Mouse (Mus musculus): ENCODE data around the gene Rbp1. TPM values are rescaled to one million over a fixed set of nuclear protein-coding genes. Genes with fewer than 3 reads are reported as not detected.
A peak's percentile ranks its signal among the peaks of the same experiment; 100 is the strongest.

Gene Rbp1
- polyA plus RNA-seq, 1 experiment from 2014 or later = 145 TPM

DNA sequence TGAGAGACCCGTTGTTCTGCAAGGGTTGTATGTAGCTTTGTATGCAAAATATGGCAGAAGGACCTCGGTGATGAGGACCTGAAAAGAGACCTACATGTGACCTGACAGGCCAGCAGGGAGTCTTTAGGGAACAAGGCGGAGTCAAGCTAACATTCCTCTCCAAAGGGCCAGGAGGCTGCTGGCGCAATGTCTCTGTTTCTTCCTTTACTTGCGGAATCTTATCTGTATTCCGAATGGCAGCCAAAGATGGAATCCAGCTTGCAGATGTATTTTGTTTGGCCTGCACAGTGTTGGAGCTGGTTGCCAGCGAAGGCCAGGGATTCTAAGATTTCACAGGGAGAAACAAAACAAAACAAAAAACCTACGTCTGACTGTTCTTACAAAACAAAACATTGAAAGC is 6.0 kb downstream of the Rbp1 start:
- no peak for ATAC-seq (ENCODE audit: low read depth)
- peaks cover 85% of the 10 kb centered on the region for H3K4me1 ChIP-seq (replicated peaks)
- peak overlapping the region; percentile 60; the same call in 1 of the 2 replicates for H3K4me3 ChIP-seq
- WGBS = 61% methylated on average over 8 of the region's 8 CpGs
- H3K27me3 ChIP-seq = no peaks in the 10 kb centered on the region
- H3K9me3 ChIP-seq = no peaks in the 10 kb centered on the region
- H3K27ac ChIP-seq (replicated peaks) = peak overlapping the region; percentile 69
- 0 out of 2 replicates have a peak, but pooled peaks cover 3% of the 10 kb centered on the region for H3K36me3 ChIP-seq
- H3K9ac ChIP-seq = peak overlapping the region; percentile 83; the same call in 1 of the 2 replicates
- H3K4me2 ChIP-seq = peak overlapping the region; percentile 78

- H3K4me1 ChIP-seq (replicated peaks) = peaks cover 86% of the 10 kb centered on the region
Observed at GRCm38 (mm10) chr9:98429806-98430205, 7.0 kb downstream of the Rbp1 start.

DNA sequence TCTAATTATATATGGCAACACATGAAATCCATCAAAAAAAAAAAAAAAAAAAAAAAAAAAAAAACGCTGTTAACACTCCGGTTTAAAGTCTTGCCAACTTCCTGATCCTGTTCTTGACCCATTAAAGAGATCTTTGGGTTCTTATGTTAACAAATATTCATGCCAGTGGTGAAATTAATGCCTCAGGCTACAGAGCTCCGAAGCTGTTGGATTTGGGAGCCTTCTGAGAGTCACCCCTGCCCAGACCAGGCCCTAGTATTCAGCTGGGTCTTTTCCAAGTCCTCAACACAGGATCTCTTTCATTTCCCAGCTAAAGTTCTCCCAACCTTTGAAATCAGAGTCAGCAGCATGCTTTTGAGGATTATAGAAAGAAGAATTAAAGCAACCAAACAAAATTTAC is 7.8 kb downstream of the Rbp1 start:
- H3K9ac ChIP-seq = no peak overlapping the region
- H3K9me3 ChIP-seq = no peaks in the 10 kb centered on the region
- 55% methylated on average over 3 of the region's 3 CpGs for WGBS
- no peak overlapping the region; the same call in 1 of the 2 replicates for H3K27ac ChIP-seq (replicated peaks)
- no peak for ATAC-seq (ENCODE audit: low read depth)
- H3K4me1 ChIP-seq (replicated peaks) = peaks cover 81% of the 10 kb centered on the region
- H3K4me3 ChIP-seq = no peak overlapping the region
- H3K4me2 ChIP-seq = no peak overlapping the region
- no peaks in the 10 kb centered on the region for H3K27me3 ChIP-seq
- H3K36me3 ChIP-seq = 0 out of 2 replicates have a peak, but pooled peaks cover 3% of the 10 kb centered on the region

More at GRCm38 (mm10) chr9:98429806-98430205, 7.0 kb downstream of the Rbp1 start:
- WGBS = 4% methylated on average over 7 of the region's 7 CpGs
- 0 out of 2 replicates have a peak, but pooled peaks cover 3% of the 10 kb centered on the region for H3K36me3 ChIP-seq
- H3K4me2 ChIP-seq = peak overlapping the region; percentile 78
- no peaks in the 10 kb centered on the region for H3K27me3 ChIP-seq
- ATAC-seq (ENCODE audit: low read depth) = peak; percentile 38; the same call in 1 of the 2 replicates
- H3K4me3 ChIP-seq = peak overlapping the region; percentile 8; the same call in 1 of the 2 replicates
- H3K9me3 ChIP-seq = no peaks in the 10 kb centered on the region
- peak overlapping the region; percentile 64 for H3K27ac ChIP-seq (replicated peaks)
- peak overlapping the region; percentile 83 for H3K9ac ChIP-seq

DNA sequence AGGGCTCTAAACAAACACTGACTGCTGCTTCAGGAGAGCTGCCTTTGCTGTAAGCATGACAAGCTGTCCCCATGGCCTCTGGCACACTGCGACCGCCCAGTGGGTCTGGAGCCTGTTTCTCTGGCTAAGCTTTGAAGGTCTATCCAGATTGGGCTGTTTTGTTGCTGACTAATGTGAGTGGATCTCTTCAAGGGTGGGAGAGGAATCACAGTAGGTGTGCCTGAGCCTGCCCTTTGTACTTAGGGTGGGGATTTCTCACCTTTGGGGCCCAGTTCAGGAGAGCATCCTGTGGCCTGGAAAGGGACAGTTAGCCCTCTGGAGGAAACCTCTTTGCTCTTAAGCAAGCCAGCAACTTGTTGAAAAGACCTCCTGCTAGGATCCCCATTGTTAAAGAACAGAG is 10.3 kb downstream of the Rbp1 start:
- Histone ChIP-seq H3K27ac (replicated peaks) (no peak overlapping the region), H3K9me3 (no peaks in the 10 kb centered on the region), H3K36me3 (0 out of 2 replicates have a peak, but pooled peaks cover 17% of the 10 kb centered on the region), H3K4me2 (no peak overlapping the region), H3K4me1 (replicated peaks) (peaks cover 67% of the 10 kb centered on the region), H3K27me3 (no peaks in the 10 kb centered on the region), H3K4me3 (no peak overlapping the region), H3K9ac (no peak overlapping the region)
- WGBS = 43% methylated on average over 2 of the region's 2 CpGs
- no peak for ATAC-seq (ENCODE audit: low read depth)

DNA sequence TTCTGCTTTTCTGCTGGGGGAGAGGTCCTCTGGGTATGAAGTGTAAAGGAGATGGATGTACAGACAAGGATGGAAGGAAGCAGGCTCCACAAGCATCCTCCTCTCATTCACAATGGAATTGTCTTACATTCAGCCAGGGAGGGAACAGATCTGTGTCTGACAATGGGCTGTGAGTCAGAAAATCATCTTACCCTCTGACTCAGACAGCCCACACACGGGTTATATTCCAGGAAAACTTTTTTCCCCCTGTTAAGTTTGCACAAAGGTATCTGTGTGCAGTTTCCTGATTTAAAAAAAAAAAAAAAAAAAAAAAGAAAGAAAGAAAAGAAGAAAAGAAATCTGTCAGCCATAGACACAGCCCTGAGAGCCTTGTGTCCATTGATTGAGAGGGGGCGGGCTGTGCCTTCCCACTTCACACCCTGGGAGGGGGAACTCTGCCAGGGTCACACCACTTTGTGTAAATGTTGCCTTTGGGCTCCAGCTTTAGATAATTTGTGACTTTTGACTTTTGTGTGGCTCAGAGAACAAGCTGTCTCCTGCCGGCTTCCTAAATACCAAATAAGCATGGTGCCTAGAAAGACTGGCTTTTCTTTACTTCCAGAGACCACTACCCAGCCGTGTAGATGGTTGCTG is 11.3 kb downstream of the Rbp1 start:
- H3K27ac ChIP-seq (replicated peaks) = 0 out of 2 replicates have a peak overlapping the region, but pooled peaks have one; percentile 28
- no peaks in the 10 kb centered on the region for H3K27me3 ChIP-seq
- ATAC-seq (ENCODE audit: low read depth) = no peak
- H3K9ac ChIP-seq = 0 out of 2 replicates have a peak overlapping the region, but pooled peaks have one; percentile 26
- H3K9me3 ChIP-seq = no peaks in the 10 kb centered on the region
- 0 out of 2 replicates have a peak, but pooled peaks cover 17% of the 10 kb centered on the region for H3K36me3 ChIP-seq
- H3K4me1 ChIP-seq (replicated peaks) = peaks cover 67% of the 10 kb centered on the region
- no peak overlapping the region for H3K4me2 ChIP-seq
- WGBS = 8% methylated on average over 4 of the region's 4 CpGs
- no peak overlapping the region for H3K4me3 ChIP-seq

- Histone ChIP-seq H3K27ac (replicated peaks) (no peak overlapping the region), H3K4me1 (replicated peaks) (peaks cover 43% of the 10 kb centered on the region), H3K9ac (no peak overlapping the region), H3K36me3 (0 out of 2 replicates have a peak, but pooled peaks cover 17% of the 10 kb centered on the region), H3K9me3 (no peaks in the 10 kb centered on the region), H3K4me3 (no peak overlapping the region), H3K27me3 (no peaks in the 10 kb centered on the region), H3K4me2 (no peak overlapping the region)
- 94% methylated on average over 4 of the region's 4 CpGs for WGBS
- no peak for ATAC-seq (ENCODE audit: low read depth)
Observed at GRCm38 (mm10) chr9:98437819-98438218, 15.1 kb downstream of the Rbp1 start.

DNA sequence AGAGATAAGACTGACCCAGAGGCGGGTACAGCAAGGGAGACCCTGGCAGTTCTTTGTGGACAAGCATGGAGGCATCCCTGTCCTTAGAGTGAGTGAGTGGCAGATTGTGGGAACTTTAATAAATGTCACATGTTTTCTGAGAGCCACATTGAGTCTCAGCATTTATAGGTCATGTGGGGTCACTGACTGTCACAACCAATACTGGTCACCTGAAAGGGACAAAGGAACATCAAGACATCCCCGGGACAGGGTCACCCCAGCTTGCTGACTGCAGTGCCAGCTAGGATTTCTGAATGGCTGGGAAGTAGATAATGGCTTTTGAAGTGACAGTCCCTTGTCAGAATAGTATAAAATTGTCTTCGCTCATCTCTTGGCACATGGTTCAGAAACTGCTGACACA is 16.3 kb downstream of the Rbp1 start:
- H3K9ac ChIP-seq = no peak overlapping the region
- H3K4me1 ChIP-seq (replicated peaks) = peaks cover 30% of the 10 kb centered on the region
- ATAC-seq (ENCODE audit: low read depth) = no peak
- no peaks in the 10 kb centered on the region for H3K27me3 ChIP-seq
- H3K27ac ChIP-seq (replicated peaks) = no peak overlapping the region
- 69% methylated on average over 3 of the region's 3 CpGs for WGBS
- H3K4me2 ChIP-seq = no peak overlapping the region
- no peaks in the 10 kb centered on the region for H3K9me3 ChIP-seq
- no peak overlapping the region for H3K4me3 ChIP-seq
- H3K36me3 ChIP-seq = 0 out of 2 replicates have a peak, but pooled peaks cover 18% of the 10 kb centered on the region

DNA sequence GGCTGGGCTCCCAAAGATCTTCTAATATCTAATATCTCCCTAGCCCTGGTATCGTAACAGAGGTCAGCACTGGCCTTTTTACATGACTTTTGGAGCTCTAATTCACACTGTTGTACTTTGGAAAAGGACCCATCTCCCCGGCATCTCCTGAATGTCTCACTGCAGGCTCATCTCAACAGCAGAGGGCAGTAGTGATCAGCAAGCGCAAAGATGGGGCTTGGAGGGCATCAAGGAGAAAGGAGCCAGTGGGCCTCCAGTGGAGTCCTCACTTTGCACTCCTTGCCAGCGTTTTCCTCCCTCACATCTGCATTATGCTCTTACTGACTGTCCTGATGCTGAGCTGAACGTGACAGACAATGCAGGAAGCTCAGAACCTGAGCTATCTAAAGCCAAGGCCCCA is 19.9 kb downstream of the Rbp1 start:
- no peak for ATAC-seq (ENCODE audit: low read depth)
- WGBS = 67% methylated on average over 5 of the region's 5 CpGs

DNA sequence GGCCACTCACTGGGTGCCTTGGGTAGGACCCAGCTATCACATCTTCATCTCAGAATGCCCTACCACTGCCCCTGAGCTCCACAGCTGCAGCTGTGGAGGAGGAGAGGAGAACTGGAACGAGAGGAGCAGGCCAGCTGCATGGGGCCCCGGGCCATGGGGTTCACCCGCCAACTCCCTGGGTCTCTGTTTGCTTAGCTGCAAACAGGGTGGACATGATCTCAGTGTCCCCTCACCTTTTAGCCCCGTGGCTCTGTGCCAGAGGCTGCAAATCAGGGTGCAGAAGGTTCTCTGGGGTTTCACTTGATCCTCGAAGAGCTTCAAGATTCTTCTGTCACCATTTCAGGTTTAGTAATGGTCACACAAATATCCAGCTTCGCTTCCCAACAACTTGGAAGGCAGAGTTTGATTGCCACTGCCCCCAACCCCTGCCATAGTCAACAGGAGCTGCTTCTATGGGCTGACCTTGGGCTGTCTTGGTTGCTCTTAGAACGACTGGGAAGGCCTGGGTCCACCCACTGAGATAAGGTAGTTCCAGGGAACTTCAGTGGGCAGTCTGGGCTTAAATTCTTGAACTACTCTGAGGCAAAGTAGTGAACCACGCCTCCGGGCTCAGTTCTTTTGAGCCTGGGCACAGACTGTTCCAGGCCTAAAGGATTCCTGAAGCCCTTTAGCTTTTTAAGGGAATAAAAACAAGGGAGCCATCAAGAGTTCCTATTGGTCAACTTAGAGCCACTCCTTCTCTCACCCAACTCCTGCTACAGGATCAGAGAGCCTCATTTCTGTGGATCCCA is 22.8 kb downstream of the Rbp1 start:
- 83% methylated on average over 9 of the region's 9 CpGs for WGBS
- Histone ChIP-seq H3K36me3 (peaks cover 37% of the 10 kb centered on the region), H3K4me3 (no peak overlapping the region), H3K9me3 (no peaks in the 10 kb centered on the region), H3K27ac (replicated peaks) (no peak overlapping the region), H3K4me2 (no peak overlapping the region), H3K9ac (no peak overlapping the region), H3K4me1 (replicated peaks) (peaks cover 7% of the 10 kb centered on the region; the same call in 1 of the 2 replicates), H3K27me3 (no peaks in the 10 kb centered on the region)
- ATAC-seq (ENCODE audit: low read depth) = no peak

More for the DNA sequence above, 19.9 kb downstream of the Rbp1 start:
- no peak overlapping the region for H3K4me2 ChIP-seq
- H3K27ac ChIP-seq (replicated peaks) = no peak overlapping the region
- H3K9ac ChIP-seq = no peak overlapping the region
- H3K4me3 ChIP-seq = no peak overlapping the region
- H3K9me3 ChIP-seq = no peaks in the 10 kb centered on the region
- H3K27me3 ChIP-seq = no peaks in the 10 kb centered on the region
- H3K36me3 ChIP-seq = peaks cover 40% of the 10 kb centered on the region
- H3K4me1 ChIP-seq (replicated peaks) = peaks cover 13% of the 10 kb centered on the region

- Histone ChIP-seq H3K9ac (no peak overlapping the region), H3K27ac (replicated peaks) (no peak overlapping the region), H3K4me2 (no peak overlapping the region), H3K4me3 (no peak overlapping the region), H3K36me3 (peaks cover 15% of the 10 kb centered on the region), H3K9me3 (no peaks in the 10 kb centered on the region), H3K27me3 (no peaks in the 10 kb centered on the region), H3K4me1 (replicated peaks) (peaks cover 10% of the 10 kb centered on the region; the same call in 1 of the 2 replicates)
- no peak for ATAC-seq (ENCODE audit: low read depth)
- 57% methylated on average over 1 of the region's 1 CpGs for WGBS
Observed at GRCm38 (mm10) chr9:98450976-98451375, 28.2 kb downstream of the Rbp1 start.

DNA sequence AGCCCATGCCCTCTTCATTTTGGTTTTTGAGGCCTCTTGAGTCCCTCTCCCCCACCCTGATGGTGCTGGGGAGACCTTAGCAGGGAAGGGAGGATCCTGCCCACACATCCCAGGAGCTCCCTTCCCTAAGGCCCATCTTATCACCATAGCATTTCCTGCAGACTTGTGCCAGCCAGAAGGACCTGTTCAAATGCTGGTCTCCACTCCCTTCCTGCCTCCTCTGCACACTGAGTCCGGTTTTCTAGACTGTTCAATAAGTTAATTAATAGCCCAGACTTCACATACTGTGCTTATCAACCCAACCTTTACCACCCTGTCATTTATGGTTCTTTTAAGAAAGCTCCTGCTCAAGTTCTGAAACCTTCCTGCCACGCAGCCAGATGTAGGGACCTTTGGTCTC is 43.9 kb downstream of the Rbp1 start:
- WGBS = 79% methylated on average over 2 of the region's 2 CpGs

DNA sequence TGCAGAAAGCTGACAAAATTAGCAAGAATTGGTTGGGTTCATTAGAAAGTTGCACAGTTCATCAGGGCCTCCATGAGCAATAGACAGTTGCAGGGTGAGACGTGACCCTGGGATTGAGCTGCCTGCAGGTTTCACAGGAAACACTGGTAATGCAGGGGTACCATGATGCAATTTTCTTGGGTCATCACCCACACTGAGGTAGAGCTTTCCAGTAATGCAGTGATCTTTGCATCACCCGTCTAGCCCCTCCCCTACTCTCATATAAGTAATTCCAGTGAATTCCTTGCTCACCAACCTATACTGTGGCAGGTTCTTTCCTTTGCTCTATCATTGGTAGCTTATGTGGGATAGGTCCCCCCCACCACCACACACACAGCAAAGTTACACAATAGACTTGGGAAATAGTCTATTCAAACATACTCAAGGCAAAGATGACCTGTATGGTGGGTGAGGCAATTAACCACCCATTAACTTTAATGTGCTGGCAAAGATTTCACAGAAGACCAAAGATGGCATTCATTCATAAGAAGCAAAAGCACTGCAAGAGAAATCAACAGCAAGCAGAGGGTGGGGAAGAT is 57.5 kb downstream of the Rbp1 start:
- Histone ChIP-seq H3K4me2 (no peak overlapping the region), H3K9ac (no peak overlapping the region), H3K4me3 (no peak overlapping the region), H3K27ac (replicated peaks) (no peak overlapping the region), H3K9me3 (no peaks in the 10 kb centered on the region), H3K36me3 (no peaks in the 10 kb centered on the region), H3K27me3 (no peaks in the 10 kb centered on the region), H3K4me1 (replicated peaks) (no peaks in the 10 kb centered on the region)
- 87% methylated on average over 2 of the region's 2 CpGs for WGBS
- no peak for ATAC-seq (ENCODE audit: low read depth)

More for the DNA sequence above, 43.9 kb downstream of the Rbp1 start:
- Histone ChIP-seq H3K27ac (replicated peaks) (no peak overlapping the region), H3K9me3 (no peaks in the 10 kb centered on the region), H3K27me3 (no peaks in the 10 kb centered on the region), H3K9ac (no peak overlapping the region), H3K4me2 (no peak overlapping the region), H3K4me3 (no peak overlapping the region), H3K4me1 (replicated peaks) (no peaks in the 10 kb centered on the region), H3K36me3 (no peaks in the 10 kb centered on the region)
- ATAC-seq (ENCODE audit: low read depth) = no peak

Data from neural tube, embryonic 13.5 days (tissue).